Mouse (Mus musculus): ENCODE data around the gene Pnrc1.

Pnrc1 gene

DNA sequence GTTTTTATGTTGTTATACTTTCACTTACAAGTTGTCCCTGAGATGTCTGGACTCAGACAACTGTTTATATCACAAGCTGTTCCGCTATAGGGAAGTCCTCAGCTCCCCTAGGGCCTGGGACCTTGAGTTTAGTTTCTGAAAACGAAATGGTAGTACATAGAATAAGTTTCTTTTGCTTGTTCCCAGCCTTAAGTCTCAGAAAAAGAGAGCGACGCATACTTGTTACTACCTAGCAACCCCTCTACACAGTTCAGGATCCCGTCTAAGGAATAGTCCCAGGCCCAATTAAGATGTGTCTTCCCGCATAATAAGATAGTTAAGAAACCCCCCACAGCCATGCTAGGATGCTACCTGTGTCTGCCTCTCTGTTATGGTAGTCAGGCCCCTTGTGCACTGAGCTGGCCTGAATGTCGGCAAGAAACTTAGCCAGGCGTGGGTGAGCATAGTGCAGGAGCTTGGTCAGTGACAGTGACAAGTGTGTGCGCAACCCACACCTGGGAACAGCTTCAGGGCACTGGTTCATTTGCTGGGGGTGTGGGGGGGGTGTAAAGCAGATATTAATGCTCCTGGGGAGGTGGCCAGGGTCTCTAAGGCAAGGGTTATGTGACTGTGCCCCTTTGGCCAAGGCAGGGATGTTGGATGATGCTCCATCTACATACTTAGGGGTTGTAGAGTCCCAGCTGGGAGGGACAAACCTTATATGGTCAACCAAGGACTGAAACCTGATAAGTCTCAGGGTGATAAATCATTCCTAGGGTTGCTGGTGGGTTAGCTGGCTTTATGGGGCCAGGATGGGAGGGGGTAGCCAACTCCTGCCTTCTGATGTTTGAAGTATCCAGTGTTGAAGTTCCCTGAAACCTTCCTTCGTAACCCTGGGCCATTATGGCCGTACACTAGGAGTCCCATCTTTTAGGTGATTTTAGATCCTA is 19.3 kb downstream of the Pnrc1 start:
- DNase-seq (ENCODE audit: low spot score in 2 of 2), result no peak

DNA sequence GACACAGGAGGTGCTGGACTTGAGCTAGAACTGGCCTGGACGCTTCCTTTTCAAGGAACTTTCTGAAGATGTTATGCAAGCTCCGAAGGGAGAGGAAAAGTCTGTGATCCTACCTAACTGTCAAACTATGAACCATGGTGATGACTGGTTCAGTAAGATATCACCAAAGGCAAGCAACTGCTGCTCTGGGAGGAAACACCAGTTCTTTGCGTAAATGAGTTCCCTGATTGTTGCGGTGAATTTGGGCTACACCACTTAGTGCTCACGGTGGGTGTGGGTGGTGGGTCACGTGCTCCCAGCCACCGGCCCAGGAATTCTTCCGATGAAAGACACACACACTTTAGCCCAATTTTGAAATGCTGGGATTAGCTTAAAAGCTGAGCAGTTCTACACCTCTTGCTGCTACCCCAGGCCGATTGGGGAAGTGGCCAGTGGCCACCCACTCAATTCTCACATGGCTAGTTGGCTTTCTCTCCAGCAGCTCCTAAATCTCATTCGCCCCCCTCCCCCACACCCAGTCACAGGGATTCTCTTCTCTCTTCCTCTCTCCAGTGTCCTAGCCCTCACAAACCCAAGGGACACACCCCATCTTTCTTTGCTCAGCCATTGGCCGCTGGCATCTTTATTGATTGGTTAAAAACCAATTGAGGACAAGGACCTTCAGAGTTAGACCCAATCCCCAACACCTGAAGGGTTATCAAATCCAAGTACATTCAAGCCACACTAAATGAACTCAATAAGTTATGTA is 24.8 kb downstream of the Pnrc1 start:
- no peak for DNase-seq (ENCODE audit: low spot score in 2 of 2)

DNA sequence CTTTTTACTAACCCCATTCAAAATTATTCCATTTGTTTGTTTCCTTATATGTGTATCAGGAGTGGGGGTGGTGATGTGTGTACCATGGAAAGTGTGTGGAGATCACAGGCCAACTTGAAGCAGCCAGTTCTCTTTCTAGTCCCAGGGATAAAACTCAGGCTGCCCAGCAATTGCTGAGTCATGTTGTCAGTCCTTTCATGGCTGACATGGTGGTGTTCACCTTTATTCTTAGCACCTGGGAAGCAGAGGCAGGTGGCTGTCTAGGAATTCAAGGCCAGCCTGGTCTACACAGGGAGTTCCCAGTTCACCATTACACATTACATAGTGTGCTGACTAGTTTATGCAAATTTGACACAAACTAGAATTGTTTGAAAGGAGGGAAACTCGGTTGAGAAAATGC is 27.1 kb downstream of the Pnrc1 start:
- no peak for DNase-seq (ENCODE audit: low spot score in 2 of 2)

DNA sequence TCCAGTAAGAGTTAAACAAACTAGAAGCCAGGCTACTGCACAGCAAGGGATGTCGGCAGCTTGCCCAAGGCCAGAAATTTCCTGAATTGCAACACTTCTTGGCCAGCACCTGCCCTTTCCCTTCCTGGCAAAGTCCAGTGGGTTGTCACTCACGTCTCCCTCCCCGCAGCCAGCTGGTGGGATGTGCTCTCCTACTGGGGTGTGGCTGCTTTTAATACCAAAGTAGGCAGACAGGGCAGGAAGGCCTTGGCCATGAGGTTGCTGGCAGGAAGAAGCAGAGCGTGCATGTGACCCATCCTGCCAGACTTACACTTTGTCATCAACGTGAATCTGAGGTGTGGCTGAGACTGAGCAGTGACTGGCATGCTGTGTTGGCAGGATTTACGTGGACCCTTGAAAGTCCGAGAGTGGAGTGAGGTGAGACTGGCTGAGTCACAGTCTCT is 28.6 kb downstream of the Pnrc1 start:
- peak; percentile 81 to 92 for DNase-seq (ENCODE audit: low spot score in 2 of 2)

DNA sequence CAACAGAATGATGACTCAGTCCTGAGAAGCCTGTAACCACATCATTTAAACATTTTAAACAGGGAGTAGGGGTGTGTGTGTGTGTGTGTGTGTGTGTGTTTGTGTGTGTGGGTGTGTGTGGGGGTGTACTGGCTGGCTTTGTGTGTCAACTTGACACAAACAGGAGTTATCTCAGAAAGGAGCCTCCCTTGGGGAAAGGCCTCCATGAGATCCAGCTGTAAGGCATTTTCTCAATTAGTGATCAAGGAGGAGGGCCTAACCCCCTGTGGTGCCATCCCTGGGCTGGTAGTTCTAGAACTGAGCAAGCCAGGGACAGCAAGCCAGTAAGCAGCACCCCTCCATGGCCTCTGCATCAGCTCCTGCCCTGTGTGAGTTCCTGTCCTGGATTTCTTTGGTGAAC is 29.7 kb downstream of the Pnrc1 start:
- no peak for DNase-seq (ENCODE audit: low spot score in 2 of 2)

DNA sequence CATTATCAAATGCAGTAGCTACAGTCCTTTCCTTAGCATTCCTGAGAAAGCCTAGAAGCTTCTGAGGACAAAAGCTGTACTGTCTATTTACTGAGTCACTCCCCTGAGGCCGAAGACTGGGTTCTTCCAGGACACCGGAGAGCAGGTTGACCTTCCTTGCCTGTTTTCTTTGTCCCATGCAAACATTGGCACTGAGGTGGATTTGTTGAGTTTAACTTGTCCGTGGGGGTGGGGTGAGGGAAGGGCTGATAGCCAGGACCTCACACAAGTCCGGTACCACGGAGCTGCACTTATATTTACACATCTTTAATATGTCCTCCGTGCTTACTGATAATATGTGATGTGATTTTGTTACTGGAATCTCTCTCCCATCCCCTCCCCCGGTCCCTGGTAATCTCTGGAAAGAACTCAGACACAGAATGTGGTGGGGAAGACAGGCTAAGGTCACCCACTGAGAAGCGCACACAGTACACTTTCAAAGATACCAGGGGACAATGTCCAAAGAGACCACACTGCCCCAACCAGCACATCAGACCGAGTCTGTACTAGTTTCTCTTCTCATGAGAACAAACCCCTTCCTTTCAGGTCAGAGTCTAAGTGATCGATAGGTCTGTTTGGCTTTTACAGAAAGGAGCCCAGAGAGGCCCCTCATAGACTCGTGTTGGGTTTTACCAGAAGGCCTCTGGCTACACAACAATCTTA is 32.5 kb downstream of the Pnrc1 start:
- DNase-seq (ENCODE audit: low spot score in 2 of 2), result no peak

DNA sequence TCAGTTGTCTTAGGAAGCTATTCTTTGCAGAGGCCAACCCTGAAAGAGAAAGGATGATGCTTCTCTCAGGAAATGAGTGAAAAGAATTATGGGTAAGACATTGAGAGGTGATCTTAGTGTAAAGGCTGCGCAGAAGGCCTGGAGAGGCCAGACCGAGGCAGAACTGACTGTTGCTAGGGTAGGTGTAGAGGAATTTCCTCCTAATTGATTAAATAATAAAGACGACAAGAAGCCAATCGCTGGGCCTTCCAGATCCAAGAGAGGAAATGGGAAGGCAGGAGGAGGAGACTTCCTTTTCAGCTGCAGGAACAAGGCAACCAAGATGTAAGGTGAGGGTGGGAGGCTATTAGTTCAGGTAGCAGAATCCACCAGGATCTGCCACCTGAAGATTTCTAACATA is 35.3 kb downstream of the Pnrc1 start:
- DNase-seq (ENCODE audit: low spot score in 2 of 2), result no peak

DNA sequence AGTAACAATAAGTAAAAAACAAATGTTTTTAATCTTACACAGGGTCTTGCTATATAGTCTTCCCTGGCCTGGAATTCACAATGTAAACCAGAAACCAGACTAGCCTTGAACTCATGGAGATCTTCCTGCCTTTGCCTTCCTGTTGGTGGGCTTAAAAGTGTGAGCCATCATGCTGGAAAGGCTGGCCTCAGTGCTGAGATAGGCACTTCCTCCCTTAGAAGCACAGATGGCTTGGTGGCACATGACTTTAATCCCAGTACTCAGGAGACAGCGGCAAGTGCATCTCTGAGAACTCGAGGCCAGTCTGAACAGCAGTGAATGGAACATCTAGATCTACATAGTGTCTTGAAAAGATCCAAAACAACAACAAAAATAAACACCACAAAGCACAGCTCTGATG is 39.1 kb downstream of the Pnrc1 start:
- no peak for DNase-seq (ENCODE audit: low spot score in 2 of 2)

DNA sequence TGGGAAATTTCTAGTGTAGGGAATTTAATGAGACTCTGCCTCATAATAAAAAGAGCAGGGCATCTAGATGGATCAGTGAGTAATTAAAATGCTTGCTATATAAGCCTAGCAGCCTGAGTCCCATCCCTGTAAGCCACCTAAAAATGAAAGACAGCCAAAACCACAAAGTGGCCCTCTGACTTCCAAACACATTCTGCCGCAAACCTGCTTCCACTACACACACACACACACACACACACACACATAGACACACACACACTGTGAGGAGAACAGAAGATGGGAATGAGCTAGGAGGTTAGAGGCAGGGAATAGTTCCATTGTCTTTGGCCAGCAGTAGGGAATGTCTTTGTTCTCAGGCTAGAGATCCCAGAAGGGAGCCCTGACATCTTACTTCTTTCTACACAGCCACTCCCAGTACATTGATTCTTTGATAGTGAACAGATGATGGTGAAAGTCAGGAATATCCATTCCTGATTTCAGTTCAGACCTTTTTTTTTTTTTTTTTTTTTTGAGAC is 40.2 kb downstream of the Pnrc1 start:
- DNase-seq (ENCODE audit: low spot score in 2 of 2), result no peak

DNA sequence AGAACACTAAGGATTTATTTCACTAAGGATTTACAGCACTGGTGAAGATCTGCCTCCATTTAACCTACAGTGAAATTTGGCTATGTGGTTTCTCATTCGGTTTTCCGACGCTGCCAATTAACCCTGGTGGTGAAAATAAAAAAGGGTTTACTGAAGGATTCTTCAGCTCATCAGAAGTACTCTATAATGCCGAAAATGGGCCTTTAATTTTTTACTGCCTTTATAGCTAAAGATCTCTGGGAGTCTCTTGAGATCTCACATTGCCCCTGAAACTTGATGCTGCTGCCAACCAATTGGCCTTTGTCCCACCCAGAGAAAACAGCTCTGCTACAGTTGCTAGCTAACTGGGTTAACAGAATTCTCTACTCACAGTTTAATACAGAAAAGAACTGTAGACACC is 41.0 kb downstream of the Pnrc1 start:
- no peak for DNase-seq (ENCODE audit: low spot score in 2 of 2)

DNA sequence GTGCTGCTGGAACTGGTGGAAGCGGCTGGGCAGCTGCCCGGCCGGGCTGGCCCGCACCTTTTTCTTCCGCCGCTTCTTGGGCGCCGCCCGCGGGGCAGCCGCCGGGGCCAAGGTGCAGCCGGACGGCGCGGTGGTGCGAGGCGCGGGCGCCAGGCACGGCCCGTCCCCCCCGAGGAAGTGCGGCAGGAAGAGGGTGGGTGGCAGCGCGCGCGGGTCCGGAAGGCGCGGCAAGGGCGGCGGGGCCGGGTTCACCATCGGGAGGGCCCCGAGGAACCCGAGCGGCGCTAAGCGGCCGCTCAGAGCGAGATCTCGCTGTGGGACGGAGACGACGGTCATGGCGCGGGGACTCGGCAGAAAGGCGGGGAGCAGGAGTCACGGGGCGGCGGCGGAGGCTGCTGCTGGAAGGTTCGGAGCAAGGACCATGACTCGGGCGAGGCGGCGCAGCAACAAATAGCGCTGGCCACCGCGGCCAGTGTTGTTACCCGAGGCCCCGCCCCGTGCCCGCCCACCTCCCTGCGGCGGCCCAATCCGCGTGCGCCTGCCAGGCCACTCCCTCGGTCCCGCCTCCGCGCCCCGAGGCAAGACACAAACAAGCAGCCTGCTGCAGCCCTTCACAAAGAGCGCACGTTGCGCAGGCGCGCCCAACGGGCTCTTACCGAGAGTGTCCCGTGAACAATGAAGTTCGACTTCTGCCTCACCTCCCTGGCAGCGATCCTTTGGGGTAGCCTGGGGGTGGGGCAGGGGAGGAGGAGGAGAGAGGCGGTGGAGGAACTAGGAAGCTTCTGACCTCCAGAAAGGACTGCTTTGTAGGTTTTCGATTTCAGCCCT is 41.7 kb downstream of the Pnrc1 start:
- DNase-seq (ENCODE audit: low spot score in 2 of 2), result peak; percentile 95 to 98

DNA sequence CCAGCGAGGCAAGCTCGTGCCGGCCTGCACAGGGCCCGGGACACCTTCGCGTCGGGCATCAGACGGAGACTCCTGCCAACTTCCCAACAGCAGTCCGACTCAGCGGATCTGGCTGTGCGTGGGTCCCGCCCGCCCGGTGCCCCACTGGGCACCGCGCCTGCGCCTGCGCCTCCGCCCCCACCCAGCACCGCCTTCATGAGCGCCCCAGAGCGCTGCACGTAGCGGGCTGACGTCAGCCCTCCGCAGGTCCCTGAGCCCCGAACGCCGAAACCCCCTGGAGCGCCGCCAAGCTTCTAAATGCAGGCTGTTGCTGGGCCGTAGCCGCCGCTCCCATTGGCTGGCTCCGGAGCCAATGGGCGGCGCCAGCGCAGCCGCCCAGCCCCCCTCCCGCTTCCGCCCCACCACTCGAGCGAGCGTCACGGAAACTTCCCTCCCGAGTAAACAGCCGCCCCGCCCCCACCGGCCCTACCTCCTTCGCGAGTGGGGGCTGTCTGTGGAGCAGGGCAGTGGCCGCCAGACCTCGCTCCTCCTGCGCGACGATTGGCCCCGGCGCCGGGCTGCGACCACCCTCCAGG is 42.4 kb downstream of the Pnrc1 start:
- peak; percentile 96 to 99 for DNase-seq (ENCODE audit: low spot score in 2 of 2)

DNA sequence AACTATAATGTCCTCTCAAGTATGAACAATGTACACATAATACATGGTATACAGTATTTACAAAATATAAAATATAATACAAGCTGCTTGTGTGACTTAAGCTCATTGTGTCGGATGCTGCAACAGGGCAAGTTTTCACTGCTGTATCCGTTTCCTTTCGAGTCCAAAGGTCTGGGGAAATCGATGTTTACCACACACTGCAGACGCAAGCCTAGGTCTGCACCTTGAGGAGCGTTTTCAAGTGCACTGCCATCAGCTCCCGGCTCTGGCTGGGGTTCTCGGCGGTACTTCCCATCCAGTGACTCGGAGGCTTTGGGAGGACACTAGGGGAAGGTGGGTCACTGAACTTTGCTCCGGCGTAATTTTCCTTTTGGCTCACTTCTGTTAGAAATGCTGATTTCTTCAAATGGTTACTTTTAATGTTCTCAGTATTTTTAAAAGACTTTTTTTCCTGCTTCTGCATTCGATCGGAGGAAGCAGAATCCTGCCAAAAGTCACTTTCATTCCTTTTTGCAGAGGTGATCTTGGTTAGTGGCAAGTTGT is 44.0 kb downstream of the Pnrc1 start:
- DNase-seq (ENCODE audit: low spot score in 2 of 2), result no peak

DNA sequence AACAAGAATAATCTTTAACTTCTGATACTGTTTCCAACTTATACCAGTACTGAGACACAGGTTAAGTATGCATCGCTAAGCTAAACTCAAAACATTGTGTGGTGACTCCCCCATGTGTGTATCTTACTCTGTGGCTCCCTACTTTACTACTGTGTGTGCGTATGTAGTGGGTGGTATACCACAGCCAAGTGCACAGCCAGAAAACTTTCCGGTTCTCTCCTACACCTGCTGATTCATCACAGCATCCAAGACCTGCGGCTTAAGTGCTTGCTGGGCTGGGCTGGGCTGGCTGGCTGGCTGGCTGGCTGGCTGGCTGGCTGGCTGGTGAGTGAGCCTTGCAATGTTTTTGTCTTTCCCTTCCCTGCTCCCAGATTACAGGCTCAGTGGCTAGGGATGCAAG is 46.0 kb downstream of the Pnrc1 start:
- DNase-seq (ENCODE audit: low spot score in 2 of 2), result no peak

DNA sequence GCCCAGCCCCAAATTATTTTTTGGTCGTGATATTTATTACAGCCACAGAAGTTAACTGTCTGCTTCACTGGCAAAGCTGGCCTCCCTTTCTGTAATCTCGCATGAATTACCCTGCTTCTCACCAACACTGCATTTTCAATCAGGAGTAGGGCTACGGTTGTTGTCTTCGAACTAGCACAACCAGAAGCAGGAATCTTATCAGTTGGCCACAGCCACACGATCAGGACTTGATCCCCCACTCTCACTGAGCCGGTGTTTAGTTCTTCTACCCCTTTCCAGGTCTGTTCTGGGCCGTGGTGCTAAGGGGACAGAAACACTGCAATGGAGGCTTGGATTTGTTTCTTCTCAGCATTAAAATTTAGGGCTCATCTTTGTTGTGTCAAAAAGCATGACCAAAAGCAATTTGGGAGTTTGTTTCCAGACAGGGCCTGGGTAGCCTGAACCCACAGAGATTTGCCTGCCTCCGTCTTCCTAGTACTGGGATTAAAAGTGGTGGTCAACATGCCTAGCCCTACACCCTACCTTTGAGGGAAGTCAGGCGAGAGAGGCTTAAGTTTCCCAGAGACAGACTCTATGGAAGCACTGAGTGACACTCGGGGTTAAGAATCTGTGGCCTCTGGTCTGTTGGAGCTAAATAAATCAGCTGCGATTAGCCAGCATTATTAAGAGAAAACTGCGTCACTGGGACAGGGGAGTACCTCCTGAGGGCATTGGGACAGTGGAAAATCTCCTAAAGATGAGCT is 46.8 kb downstream of the Pnrc1 start:
- DNase-seq (ENCODE audit: low spot score in 2 of 2), result no peak

DNA sequence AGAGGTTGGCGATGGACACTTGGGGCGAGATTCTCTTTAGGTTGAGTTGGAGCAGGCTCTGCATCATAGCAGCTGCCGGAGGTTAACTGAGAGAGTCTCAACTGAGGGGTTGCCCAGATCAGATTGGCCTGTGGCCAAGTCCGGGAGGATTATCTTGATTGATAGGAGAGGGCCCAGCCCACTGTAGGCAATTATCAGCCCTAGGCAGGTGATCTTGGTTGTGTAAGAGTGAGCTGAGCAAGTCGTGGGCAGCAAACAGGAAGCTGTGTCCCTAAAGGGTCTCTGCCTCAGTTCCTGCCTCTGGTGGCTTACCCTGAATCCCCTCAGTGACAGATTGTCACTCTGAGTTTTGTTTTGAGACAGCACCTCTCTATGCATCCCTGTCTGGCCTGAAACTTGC is 47.4 kb downstream of the Pnrc1 start:
- DNase-seq (ENCODE audit: low spot score in 2 of 2), result peak in 1 of 2 experiments; percentile 18

DNA sequence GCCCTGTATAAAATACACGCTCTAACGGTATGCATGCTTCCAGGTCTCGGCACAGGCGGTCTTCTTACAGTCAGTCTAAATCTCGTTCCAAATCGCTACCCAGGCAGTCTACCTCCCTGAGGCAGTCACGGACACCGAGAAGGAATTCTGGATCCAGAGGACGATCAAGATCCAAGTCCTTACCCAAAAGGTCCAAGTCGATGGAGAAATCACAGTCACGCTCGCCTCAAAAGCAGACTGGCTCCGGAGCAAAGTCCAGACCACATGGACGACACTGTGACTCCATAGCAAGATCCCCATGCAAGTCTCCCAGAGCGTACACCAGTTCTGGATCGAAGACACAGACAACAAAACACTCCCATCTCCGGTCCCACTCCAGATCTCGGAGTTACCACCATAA is 59.1 kb downstream of the Pnrc1 start:
- DNase-seq (ENCODE audit: low spot score in 2 of 2), result no peak

DNA sequence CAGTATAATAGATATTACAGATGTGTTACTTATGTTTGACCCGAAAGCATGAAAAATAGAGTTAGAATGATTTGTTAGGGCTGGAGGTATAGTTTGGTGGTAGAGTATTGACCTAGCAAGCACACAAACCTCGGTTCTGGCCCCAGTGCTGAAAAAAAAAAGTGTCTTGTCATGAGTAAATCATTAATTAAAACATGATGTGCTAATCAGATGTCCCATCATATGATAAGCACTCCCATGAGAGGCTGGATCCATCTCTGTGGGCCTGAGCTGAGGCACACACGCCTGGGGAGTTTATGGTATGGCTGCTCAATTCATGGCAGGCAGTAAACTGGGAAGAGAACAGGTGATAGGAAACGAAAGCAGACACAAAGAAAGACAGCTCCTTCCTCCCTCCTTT is 60.3 kb downstream of the Pnrc1 start:
- DNase-seq (ENCODE audit: low spot score in 2 of 2), result no peak

DNA sequence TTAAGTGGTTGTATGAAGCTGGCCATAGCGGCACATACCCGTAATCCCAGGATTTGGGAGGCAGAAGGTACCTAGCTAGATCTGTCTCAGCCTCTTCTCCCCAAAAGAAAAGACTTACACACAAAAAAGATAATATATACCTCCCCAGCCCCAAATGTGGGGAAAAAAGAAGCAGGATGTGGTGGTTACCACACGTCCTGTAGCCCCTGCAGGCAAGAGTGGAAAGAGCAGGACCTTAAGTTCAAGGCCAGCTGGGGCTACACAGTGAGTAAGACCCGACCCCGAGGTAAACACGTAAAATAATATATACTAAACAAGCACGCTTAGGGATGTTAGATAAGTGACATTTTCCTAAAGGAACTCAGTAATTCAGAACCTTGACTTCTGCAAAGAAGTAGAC is 62.8 kb downstream of the Pnrc1 start:
- no peak for DNase-seq (ENCODE audit: low spot score in 2 of 2)
